Mouse (Mus musculus): ENCODE measurements around the gene Pygm. TPM values are rescaled to one million over a fixed set of nuclear protein-coding genes. Genes with fewer than 3 reads are reported as not detected.

The Pygm gene
- polyA plus RNA-seq, 1 experiment from 2014 or later: 1.0 TPM

DNA sequence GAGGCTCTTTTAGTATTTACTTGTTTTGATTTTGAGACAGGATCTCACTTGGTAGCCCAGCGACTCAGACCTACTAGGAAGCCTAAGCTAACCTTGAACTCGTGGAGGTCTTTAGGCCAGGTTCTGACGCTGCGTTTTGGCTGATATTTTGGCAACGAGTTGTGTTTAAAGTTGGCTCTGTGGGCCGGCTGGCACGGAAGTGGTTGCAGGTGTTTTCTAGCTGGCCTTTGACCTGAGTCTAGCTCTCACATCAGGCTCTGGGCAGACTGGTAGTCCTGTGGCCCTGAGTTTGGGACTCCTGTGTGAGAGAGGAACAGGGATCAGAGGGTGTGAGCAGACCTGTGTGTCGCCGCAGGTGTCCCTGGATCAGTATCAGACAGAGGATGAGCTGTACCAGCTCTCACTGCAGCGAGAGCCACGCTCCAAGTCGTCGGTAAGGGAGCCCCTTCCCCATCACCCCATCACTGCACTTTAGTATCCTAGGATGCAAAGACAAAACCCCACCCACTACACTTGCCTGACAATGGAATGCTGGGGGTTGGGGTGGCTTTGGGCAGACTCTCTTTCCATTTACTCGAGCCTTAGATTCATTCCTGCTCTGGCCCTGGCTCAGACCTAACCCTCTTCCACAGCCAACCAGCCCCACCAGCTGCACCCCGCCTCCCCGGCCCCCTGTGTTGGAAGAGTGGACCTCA lies 23.8 kb downstream of the Pygm start:
- ChIA-PET CTCF (no interaction called here), POLR2A (no interaction called here)
- TF ChIP-seq CTCF (IDR thresholded peaks at IDR 0.05): no peak
- ATAC-seq: no peak
- peaks cover 18% of the 10 kb centered on the region for H3K27me3 ChIP-seq
- DNase-seq (ENCODE audit: low read depth, low spot score): no peak
- in situ Hi-C loops (cut with MboI; ENCODE audit: low pct_unique_long_range_greater_than_20kb): no loop called here

DNA sequence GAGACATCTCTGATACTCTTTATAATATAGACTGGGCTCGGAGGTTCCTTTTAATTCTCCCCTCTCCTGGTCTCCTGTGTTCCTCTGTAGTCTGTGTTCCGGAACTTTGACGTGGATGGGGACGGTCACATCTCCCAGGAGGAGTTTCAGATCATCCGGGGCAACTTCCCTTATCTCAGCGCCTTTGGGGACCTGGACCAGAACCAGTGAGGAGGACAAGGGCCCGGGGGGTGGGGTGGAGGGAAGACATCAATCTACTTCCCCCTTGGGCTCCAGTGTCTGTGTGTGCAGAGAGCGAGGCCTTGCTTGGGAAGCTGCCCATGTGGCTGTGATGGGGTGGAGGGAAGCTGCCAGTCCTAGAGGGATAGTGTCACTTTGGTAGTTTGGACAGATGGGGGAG lies 24.6 kb downstream of the Pygm start:
- CTCF ChIA-PET: interaction anchor here (1.4 kb wide), 1 partner anchor 9 kb away, joined by 4 read pairs; no protein-coding TSS in a partner anchor

DNA sequence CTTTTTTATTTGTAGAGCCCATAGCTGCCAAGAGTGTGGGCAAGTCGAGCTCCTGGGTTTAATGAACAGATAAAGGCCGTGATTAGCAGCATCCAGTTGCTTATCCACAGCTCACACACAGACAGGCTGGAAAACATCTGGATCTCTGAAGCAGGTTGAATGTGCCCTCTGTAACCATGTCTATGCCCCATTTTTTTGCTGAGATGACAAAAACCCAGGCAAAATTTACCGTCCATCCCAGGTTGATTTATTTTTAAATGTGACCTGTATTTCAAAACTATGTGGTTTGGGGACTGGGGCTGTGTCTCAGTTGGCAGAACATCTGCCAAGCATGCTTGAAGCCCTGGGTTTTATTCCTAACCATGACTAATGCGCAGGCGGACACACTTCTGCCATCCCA lies 25.0 kb downstream of the Pygm start:
- no peak for TF ChIP-seq CTCF (IDR thresholded peaks at IDR 0.05)
- H3K27me3 ChIP-seq: peaks cover 12% of the 10 kb centered on the region
- in situ Hi-C loops (cut with MboI; ENCODE audit: low pct_unique_long_range_greater_than_20kb): no loop called here
- POLR2A ChIA-PET: interaction anchor here (0.5 kb wide), 1 partner anchor 214 kb away, joined by 4 read pairs; no protein-coding TSS in a partner anchor
- CTCF ChIA-PET: interaction anchor here (1.4 kb wide), 1 partner anchor 9 kb away, joined by 4 read pairs; no protein-coding TSS in a partner anchor
- DNase-seq (ENCODE audit: low read depth, low spot score) (no peak), ATAC-seq (no peak)

More for the DNA sequence above, 24.6 kb downstream of the Pygm start:
- POLR2A ChIA-PET: interaction anchor here (0.5 kb wide), 1 partner anchor 214 kb away, joined by 4 read pairs; no protein-coding TSS in a partner anchor
- no peak for TF ChIP-seq CTCF (IDR thresholded peaks at IDR 0.05)
- peaks cover 12% of the 10 kb centered on the region for H3K27me3 ChIP-seq
- in situ Hi-C loops (cut with MboI; ENCODE audit: low pct_unique_long_range_greater_than_20kb): no loop called here
- DNase-seq (ENCODE audit: low read depth, low spot score) (no peak), ATAC-seq (no peak)

DNA sequence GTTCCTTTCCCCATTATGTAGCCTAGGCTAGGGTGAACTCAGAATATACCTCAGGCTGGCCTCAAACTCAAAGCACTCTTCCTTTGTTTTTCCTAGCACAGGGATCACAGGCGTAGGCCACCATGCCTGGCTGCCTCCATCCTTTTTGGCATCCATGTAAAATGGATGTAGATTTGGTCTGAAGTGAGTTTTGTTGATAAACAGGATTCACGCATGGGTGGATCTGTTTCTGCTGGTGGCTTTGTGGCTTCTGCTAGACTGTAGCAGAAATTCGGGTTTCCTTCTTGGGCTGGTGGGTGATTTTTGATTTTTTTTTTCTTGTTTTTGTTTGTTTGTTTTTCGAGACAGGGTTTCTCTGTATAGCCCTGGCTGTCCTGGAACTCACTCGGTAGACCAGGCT lies 25.7 kb downstream of the Pygm start:
- TF ChIP-seq CTCF (IDR thresholded peaks at IDR 0.05): no peak
- ChIA-PET CTCF (interaction anchor here (1.4 kb wide), 1 partner anchor 8 kb away, joined by 4 read pairs; no protein-coding TSS in a partner anchor), POLR2A (interaction anchor here (0.6 kb wide), 1 partner anchor 43 kb away, joined by 4 read pairs; no protein-coding TSS in a partner anchor)
- ATAC-seq: no peak
- no peak for DNase-seq (ENCODE audit: low read depth, low spot score)
- H3K27me3 ChIP-seq: peaks cover 12% of the 10 kb centered on the region
- in situ Hi-C loops (cut with MboI; ENCODE audit: low pct_unique_long_range_greater_than_20kb): no loop called here

DNA sequence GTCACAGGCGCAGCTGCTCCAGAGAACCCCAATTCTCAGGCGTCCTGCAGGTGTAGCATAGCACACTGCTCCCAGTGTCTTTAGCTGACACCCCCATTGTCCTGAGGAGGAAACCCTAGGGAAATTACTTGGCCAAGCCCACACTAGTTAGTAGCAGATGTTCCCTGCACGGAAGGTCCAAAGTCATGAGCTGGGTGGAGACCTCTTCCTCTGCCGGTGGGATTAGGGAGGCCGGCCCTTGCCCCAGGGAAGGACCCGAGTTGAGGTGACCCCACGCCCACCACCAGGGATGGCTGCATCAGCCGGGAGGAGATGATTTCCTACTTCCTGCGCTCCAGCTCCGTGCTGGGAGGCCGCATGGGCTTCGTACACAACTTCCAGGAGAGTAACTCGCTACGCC lies 28.6 kb downstream of the Pygm start:
- POLR2A ChIA-PET: no interaction called here
- in situ Hi-C loops (cut with MboI; ENCODE audit: low pct_unique_long_range_greater_than_20kb): no loop called here
- ATAC-seq: no peak
- no peak for TF ChIP-seq CTCF (IDR thresholded peaks at IDR 0.05)
- peaks cover 19% of the 10 kb centered on the region for H3K27me3 ChIP-seq
- DNase-seq (ENCODE audit: low read depth, low spot score): no peak
- CTCF ChIA-PET: no interaction called here

DNA sequence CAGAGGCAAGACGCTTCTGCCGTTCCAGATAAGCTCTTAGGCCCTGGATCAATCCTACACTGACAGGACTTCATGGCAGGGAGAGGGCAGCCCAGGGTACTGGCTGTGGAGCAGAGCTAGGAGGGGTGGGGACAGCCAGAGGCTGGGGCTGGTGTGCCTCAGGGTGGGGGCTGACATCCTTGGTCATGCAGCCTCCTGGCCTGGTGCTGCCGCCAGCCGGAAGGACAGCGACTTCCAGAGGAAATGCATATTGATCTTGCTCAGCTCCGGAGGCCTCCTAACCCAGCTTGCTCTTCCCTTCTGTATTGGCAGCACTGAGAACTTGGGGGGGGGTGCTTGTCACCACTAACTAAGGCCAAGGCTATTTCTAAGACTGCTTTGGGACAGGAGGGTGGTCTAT lies 31.3 kb downstream of the Pygm start:
- H3K27me3 ChIP-seq: peaks cover 31% of the 10 kb centered on the region
- no peak for TF ChIP-seq CTCF (IDR thresholded peaks at IDR 0.05)
- DNase-seq (ENCODE audit: low read depth, low spot score) (no peak), ATAC-seq (no peak)
- ChIA-PET CTCF (no interaction called here), POLR2A (interaction anchor here (1.0 kb wide), 1 partner anchor 10 kb away, joined by 3 read pairs; no protein-coding TSS in a partner anchor)
- in situ Hi-C loops (cut with MboI; ENCODE audit: low pct_unique_long_range_greater_than_20kb): no loop called here

DNA sequence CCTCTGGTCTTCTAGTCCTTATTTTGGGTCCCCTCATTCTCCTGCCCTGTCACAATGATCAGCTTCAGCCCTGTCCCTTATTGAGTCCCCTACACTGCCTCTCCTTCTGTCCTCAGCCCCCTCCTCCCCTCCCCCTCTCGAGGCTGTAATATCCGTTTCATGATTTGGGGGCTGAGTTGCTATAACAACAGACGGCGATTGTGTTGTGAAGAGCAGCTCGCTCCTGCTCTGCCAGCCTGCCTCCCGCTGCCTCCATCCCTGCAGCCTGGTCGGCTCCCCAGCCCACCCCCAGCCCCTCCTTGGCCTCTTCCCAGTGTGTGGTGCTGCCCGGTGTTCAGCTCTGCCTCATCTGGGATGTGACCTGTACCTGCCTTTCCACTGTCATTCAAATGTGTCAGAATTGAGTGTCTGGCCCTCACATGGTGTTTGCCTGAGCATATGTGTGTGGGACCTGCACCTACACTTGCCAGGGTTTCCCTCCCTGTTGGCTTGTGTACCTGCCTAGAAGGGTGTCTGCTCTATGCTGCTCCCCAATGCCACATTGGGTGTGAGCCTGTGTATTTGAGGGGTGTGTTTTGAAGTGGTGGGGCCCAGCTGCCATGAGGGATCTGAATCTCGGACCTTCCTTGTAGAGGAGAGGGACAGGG lies 32.0 kb downstream of the Pygm start:
- TF ChIP-seq CTCF (IDR thresholded peaks at IDR 0.05): no peak
- ATAC-seq (no peak), DNase-seq (ENCODE audit: low read depth, low spot score) (no peak)
- in situ Hi-C loops (cut with MboI; ENCODE audit: low pct_unique_long_range_greater_than_20kb): no loop called here
- peaks cover 39% of the 10 kb centered on the region for H3K27me3 ChIP-seq
- CTCF ChIA-PET: no interaction called here
- POLR2A ChIA-PET: interaction anchor here (0.7 kb wide), 1 partner anchor 195 kb away, joined by 3 read pairs; no protein-coding TSS in a partner anchor

DNA sequence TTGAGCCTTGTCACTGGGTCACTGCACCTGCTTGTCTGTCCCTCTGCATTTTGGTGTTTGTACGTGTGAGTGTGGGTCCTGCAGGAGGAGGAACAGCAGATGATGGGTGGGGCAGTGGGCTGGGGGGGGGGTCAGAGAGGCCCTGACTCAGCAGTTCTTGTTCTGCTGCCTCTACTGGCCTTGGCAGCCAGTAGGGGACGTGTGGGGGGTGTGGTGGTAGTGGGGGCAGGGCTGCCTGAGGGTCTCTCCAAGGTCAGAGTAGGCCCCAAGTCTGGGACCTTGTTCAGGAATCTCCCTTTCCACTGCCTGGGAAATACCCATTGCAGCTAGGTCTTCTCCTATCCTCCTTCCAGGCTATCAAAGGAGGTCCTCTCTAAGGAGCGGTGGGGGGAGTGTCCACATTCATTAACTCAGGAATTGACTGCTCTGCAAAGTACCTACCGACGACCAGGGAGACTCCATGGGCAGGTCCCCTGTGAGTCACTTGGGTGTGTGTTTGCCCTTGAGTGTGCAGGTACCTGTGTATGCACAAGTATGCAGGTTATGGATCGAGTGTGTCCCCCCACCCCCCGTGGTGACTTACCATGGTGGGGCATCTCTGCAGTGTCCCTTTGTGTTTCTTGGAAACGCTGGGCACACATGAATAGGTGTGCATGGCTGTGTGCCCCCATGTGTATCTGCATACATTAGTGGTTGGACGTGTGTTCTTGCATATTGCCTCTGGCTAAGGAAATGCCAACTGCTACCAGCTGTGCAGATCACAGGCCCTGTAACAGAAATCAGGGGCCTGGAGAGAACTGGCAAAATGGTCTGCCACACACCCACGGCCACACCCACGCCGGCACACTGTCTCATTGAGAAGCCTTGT lies 32.9 kb downstream of the Pygm start:
- no peak for TF ChIP-seq CTCF (IDR thresholded peaks at IDR 0.05)
- ATAC-seq (no peak), DNase-seq (ENCODE audit: low read depth, low spot score) (no peak)
- ChIA-PET POLR2A (no interaction called here), CTCF (interaction anchor here (0.7 to 1.3 kb wide), 6 partner anchors 8 to 50 kb away, joined by 3 to 5 read pairs (median 3); no protein-coding TSS in a partner anchor)
- in situ Hi-C loops (cut with MboI; ENCODE audit: low pct_unique_long_range_greater_than_20kb): no loop called here
- H3K27me3 ChIP-seq: peaks cover 40% of the 10 kb centered on the region

DNA sequence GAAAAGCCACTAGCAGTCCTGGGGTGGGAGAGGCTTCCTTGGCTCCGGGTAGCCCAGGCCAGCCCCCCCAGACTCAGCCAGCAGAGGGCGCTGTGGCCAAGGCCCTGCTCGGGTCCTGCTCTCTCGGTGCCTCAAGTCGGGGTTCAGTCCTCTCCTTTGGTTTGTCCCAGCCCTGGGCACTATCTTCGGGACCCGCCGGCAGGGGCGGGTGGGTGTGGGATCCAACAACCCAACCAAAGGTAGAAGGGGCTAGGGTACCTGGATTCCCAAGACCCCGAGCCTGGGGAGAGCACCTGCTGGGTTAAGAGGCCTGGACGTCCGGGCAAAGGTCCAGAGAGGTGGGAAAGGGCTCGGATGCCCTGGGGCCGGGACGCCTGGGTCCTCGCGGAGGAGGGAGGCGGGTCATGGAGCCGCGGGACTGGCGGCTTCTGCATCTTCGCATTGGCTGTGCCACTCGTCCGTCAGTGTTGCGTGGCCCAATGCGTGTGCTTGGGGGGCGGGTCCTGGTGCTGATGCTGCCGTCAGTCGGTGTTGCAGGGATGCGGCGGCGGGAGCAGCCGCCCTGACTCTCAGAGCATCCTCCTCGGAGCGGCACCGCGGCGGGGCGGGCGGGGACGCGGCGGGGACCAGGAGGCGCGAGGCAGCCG lies 34.2 kb downstream of the Pygm start, which contains the start of gene Nrxn2:
Nrxn2 (plus strand) TSS at position 499 of the 647 bp plus-strand sequence.
- H3K27me3 ChIP-seq: peaks cover 38% of the 10 kb centered on the region
- in situ Hi-C loops (cut with MboI; ENCODE audit: low pct_unique_long_range_greater_than_20kb): no loop called here
- peak; percentile 72 for ATAC-seq
- TF ChIP-seq CTCF (IDR thresholded peaks at IDR 0.05): no peak
- ChIA-PET POLR2A (no interaction called here), CTCF (interaction anchor here (0.7 to 1.3 kb wide), 6 partner anchors 9 to 51 kb away, joined by 3 to 5 read pairs (median 3); no protein-coding TSS in a partner anchor)
- no peak for DNase-seq (ENCODE audit: low read depth, low spot score)

All from Patski (cell line).